Comparison of ENCODE assay signal across 7 mouse cellular contexts in the genomic region with DNA sequence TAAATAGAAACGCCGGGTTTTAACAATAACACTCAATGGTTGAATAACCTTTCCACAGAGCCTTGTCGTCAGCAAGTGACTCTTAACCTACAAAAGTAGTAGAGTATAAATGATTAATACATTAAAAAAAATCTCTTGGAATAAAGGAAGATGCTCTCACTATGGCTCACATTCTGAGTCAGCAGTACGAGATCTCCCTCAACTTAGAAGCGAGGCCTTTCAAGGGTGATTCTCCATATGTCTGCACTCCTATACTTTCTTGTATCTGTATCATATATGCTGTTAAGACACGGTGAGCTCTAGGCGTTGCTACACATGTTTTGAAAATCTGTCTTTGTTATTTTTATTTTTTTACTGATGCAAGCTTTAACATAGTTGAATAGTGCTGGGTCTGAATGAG. TPM values are rescaled to one million over a fixed set of nuclear protein-coding genes. Genes with fewer than 3 reads are reported as not detected.
DNase-seq lines count a peak whose midpoint lies in the region; ATAC-seq and TF ChIP-seq lines count a peak whose summit lies in the region.

No protein-coding gene starts in this region.

- 45% methylated on average over 7 of the region's 7 CpGs for WGBS in lung, adult 2 months
- WGBS in forebrain, embryonic 10.5 days, result 51% methylated on average over 7 of the region's 7 CpGs
- 52% methylated on average over 7 of the region's 7 CpGs for WGBS in limb, embryonic 13.5 days
- 42% methylated on average over 7 of the region's 7 CpGs for WGBS in stomach, embryonic 14.5 days

- no peak for TF ChIP-seq CTCF in lung, adult 2 months (IDR thresholded peaks at IDR 0.05; ENCODE audit: insufficient read depth, low read length)

- peak overlapping the region; percentile 67 for H3K4me3 ChIP-seq in lung, adult 2 months (replicated peaks; ENCODE audit: extremely low read depth, low read depth, low read length)
- H3K4me3 ChIP-seq in forebrain, embryonic 10.5 days, result peak overlapping the region; percentile 86
- peak overlapping the region; percentile 84 for H3K4me3 ChIP-seq in limb, embryonic 13.5 days
- H3K4me3 ChIP-seq in stomach, embryonic 14.5 days (ENCODE audit: low read depth, low read length), result peak overlapping the region; percentile 79

- H3K4me1 ChIP-seq in lung, adult 2 months (ENCODE audit: control insufficient read depth, insufficient read depth, low read length), result no peaks in the 10 kb centered on the region
- H3K4me1 ChIP-seq in forebrain, embryonic 10.5 days, result peaks cover 34% of the 10 kb centered on the region
- peaks cover 11% of the 10 kb centered on the region for H3K4me1 ChIP-seq in limb, embryonic 13.5 days
- no peaks in the 10 kb centered on the region for H3K4me1 ChIP-seq in stomach, embryonic 14.5 days (ENCODE audit: control insufficient read depth, insufficient read depth, low read length)

- H3K4me2 ChIP-seq in limb, embryonic 13.5 days (replicated peaks), result peak overlapping the region; percentile 95
- peak overlapping the region; percentile 78 for H3K4me2 ChIP-seq in stomach, embryonic 14.5 days (replicated peaks; ENCODE audit: low read depth, low read length)

- no peak overlapping the region for H3K27ac ChIP-seq in forebrain, embryonic 10.5 days
- H3K27ac ChIP-seq in limb, embryonic 13.5 days, result no peak overlapping the region
- no peak overlapping the region for H3K27ac ChIP-seq in stomach, embryonic 14.5 days (ENCODE audit: low read length)

- peak overlapping the region; percentile 84 for H3K9ac ChIP-seq in limb, embryonic 13.5 days
- H3K9ac ChIP-seq in stomach, embryonic 14.5 days (replicated peaks; ENCODE audit: low read depth, low read length), result no peak overlapping the region

- DNase-seq in lung, adult 2 months, result no peak
- no peak for DNase-seq in lung, postnatal 14 days
- no peak for DNase-seq in forebrain, embryonic 10.5 days (ENCODE audit: extremely low spot score, low spot score)
- DNase-seq in cerebellum, adult 9-11 months, result no peak
- no peak for DNase-seq in left cerebral cortex, adult 8-10 months (ENCODE audit: low spot score in 2 of 2)

- TF ChIP-seq POLR2A in lung, adult 2 months (IDR thresholded peaks at IDR 0.05; ENCODE audit: borderline replicate concordance, extremely low read depth, low read depth, low read length), result no peak

- ATAC-seq in limb, embryonic 13.5 days (ENCODE audit: low FRiP score, low read depth), result no peak
- no peak for ATAC-seq in stomach, embryonic 14.5 days (ENCODE audit: insufficient number of reproducible peaks, insufficient read depth, low FRiP score, low read depth)

- peaks cover 4% of the 10 kb centered on the region for H3K36me3 ChIP-seq in forebrain, embryonic 10.5 days (replicated peaks)
- H3K36me3 ChIP-seq in limb, embryonic 13.5 days, result peaks cover 16% of the 10 kb centered on the region
- no peaks in the 10 kb centered on the region; the same call in 1 of the 2 replicates for H3K36me3 ChIP-seq in stomach, embryonic 14.5 days (ENCODE audit: control insufficient read depth, insufficient read depth, low read length)

- H3K27me3 ChIP-seq in forebrain, embryonic 10.5 days (ENCODE audit: poor library complexity, severe bottlenecking), result no peaks in the 10 kb centered on the region
- no peaks in the 10 kb centered on the region for H3K27me3 ChIP-seq in limb, embryonic 13.5 days
- H3K27me3 ChIP-seq in stomach, embryonic 14.5 days (ENCODE audit: control insufficient read depth, insufficient read depth, low read length), result no peaks in the 10 kb centered on the region

- H3K9me3 ChIP-seq in forebrain, embryonic 10.5 days, result no peaks in the 10 kb centered on the region
- no peaks in the 10 kb centered on the region for H3K9me3 ChIP-seq in limb, embryonic 13.5 days
- H3K9me3 ChIP-seq in stomach, embryonic 14.5 days (ENCODE audit: control insufficient read depth, low read depth, low read length), result no peaks in the 10 kb centered on the region

RNA-seq across cellular contexts. Expression of a gene that starts 1.0 kb away (rescaled TPM):
- 2.1 and 2.5 TPM in 2 replicates for polyA plus RNA-seq in lung, adult 2 months (2012; rRNA removed)
- polyA plus RNA-seq in forebrain, embryonic 10.5 days (2016; fragmentation: Nextera tagmentation; extraction: Ambion mirVana), result 8.0 and 9.0 TPM in 2 replicates
- 8.0 and 8.2 TPM in 2 replicates for polyA plus RNA-seq in limb, embryonic 13.5 days (2015; fragmentation: Nextera tagmentation; extraction: Ambion mirVana)
- polyA plus RNA-seq in stomach, embryonic 14.5 days (2014; fragmentation: Nextera tagmentation; extraction: Ambion mirVana), result 6.0 and 7.2 TPM in 2 replicates
- 100 to 1,000 TPM; 132 to 160 (median 140) TPM for total RNA-seq in left cerebral cortex, adult 8-10 months (2022)

RNA-seq across cellular contexts. Expression of a gene that starts 1.1 kb away (rescaled TPM):
- 7.7 and 12.4 TPM in 2 replicates for polyA plus RNA-seq in lung, adult 2 months (2012; rRNA removed)
- polyA plus RNA-seq in forebrain, embryonic 10.5 days (2016; fragmentation: Nextera tagmentation; extraction: Ambion mirVana), result 17.1 and 17.5 TPM in 2 replicates
- polyA plus RNA-seq in limb, embryonic 13.5 days (2015; fragmentation: Nextera tagmentation; extraction: Ambion mirVana), result 15.0 and 15.7 TPM in 2 replicates
- 22.9 and 26.6 TPM in 2 replicates for polyA plus RNA-seq in stomach, embryonic 14.5 days (2014; fragmentation: Nextera tagmentation; extraction: Ambion mirVana)
- total RNA-seq in left cerebral cortex, adult 8-10 months (2022), result 10 to 100 TPM; 27.7 to 31.6 (median 29.7) TPM
